Mouse (Mus musculus) effector memory CD4-positive, alpha-beta T cell, adult 5 months (primary cell): Measurements from ENCODE around the gene Mylpf. TPM values are rescaled to one million over a fixed set of nuclear protein-coding genes. Genes with fewer than 3 reads are reported as not detected.

Source experiments
- polyA plus RNA-seq: library from polyadenylated mRNA; unstranded; fragments of 100-300 nt; shearing (Covaris generic); gene quantifications from one replicate; pipeline ENCODE4 v1.2.1, GENCODE M21; 2017

The Mylpf gene
- polyA plus RNA-seq: 12.4 TPM

GRCm38 (mm10) chr7:127208553-127209438 lies at the start of gene Mylpf:
TSS of gene Mylpf (plus strand) at chr7:127208890.

GRCm38 (mm10) chr7:127195544-127196295 lies 13.0 kb upstream of the Mylpf start, which contains the start of gene Cd2bp2:
TSS of gene Cd2bp2 (minus strand) at chr7:127196050.

GRCm38 (mm10) chr7:127208295-127208552 lies 466 bp upstream of the Mylpf start, which contains the start of gene Tbc1d10b:
TSS of gene Tbc1d10b (minus strand) at chr7:127208468.

GRCm38 (mm10) chr7:127232622-127233367 lies 24.1 kb downstream of the Mylpf start, which contains the start of the genes Zfp553 and Sept1:
TSS of gene Zfp553 (plus strand) at chr7:127233061.
TSS of gene Sept1 (minus strand) at chr7:127233130.

GRCm38 (mm10) chr7:127243870-127244657 lies 35.4 kb downstream of the Mylpf start, which contains the start of gene Zfp771:
TSS of gene Zfp771 (plus strand) at chr7:127244274.

GRCm38 (mm10) chr7:127260309-127261111 lies 51.8 kb downstream of the Mylpf start, which contains the start of gene Dctpp1:
TSS of gene Dctpp1 (minus strand) at chr7:127260709.

Other genes with a start within 250 kb of the Mylpf start
- 115 TPM for gene Cdipt, start 233.0 kb upstream of the Mylpf start, polyA plus RNA-seq
- 0.45 TPM for gene Cdiptos, start 232.8 kb upstream of the Mylpf start, polyA plus RNA-seq
- 61.2 TPM for gene Mvp, start 194.3 kb upstream of the Mylpf start, polyA plus RNA-seq
- not detected for gene Pagr1b, start 192.4 kb upstream of the Mylpf start, polyA plus RNA-seq
- gene Pagr1a, start 191.5 kb upstream of the Mylpf start, polyA plus RNA-seq: 19.7 TPM
- 57.3 TPM for gene Gm42742, start 187.8 kb upstream of the Mylpf start, polyA plus RNA-seq
- 13.1 TPM for gene Prrt2, start 187.7 kb upstream of the Mylpf start, polyA plus RNA-seq
- gene Maz, start 181.9 kb upstream of the Mylpf start, polyA plus RNA-seq: 95.1 TPM
- gene Kif22, start 166.4 kb upstream of the Mylpf start, polyA plus RNA-seq: 2.9 TPM
- gene Zg16, start 121.6 kb upstream of the Mylpf start, polyA plus RNA-seq: not detected
- gene AI467606, start 117.5 kb upstream of the Mylpf start, polyA plus RNA-seq: 66.8 TPM
- 9.2 TPM for gene Qprt, start 86.7 kb upstream of the Mylpf start, polyA plus RNA-seq
- gene Spn, start 71.1 kb upstream of the Mylpf start, polyA plus RNA-seq: 49.7 TPM
- 55.9 TPM for gene Cd2bp2, start 12.8 kb upstream of the Mylpf start, polyA plus RNA-seq
- 51.9 TPM for gene Tbc1d10b, start 422 bp upstream of the Mylpf start, polyA plus RNA-seq
- 8.8 TPM for gene Zfp553, start 24.2 kb downstream of the Mylpf start, polyA plus RNA-seq
- gene Sept1, start 24.2 kb downstream of the Mylpf start, polyA plus RNA-seq: 475 TPM
- 7.5 TPM for gene Zfp771, start 35.4 kb downstream of the Mylpf start, polyA plus RNA-seq
- 12.7 TPM for gene Dctpp1, start 51.8 kb downstream of the Mylpf start, polyA plus RNA-seq
- gene Sephs2, start 65.2 kb downstream of the Mylpf start, polyA plus RNA-seq: 24.9 TPM
- gene Itgal, start 87.4 kb downstream of the Mylpf start, polyA plus RNA-seq: 346 TPM
- gene Zfp768, start 136.7 kb downstream of the Mylpf start, polyA plus RNA-seq: 0.21 TPM
- 19.6 TPM for gene Zfp747, start 167.2 kb downstream of the Mylpf start, polyA plus RNA-seq
- 5.6 TPM for gene 9130019O22Rik, start 178.3 kb downstream of the Mylpf start, polyA plus RNA-seq
- gene E430018J23Rik, start 184.7 kb downstream of the Mylpf start, polyA plus RNA-seq: 3.7 TPM
- 10.0 TPM for gene Zfp764, start 197.9 kb downstream of the Mylpf start, polyA plus RNA-seq
- gene Zfp688, start 213.2 kb downstream of the Mylpf start, polyA plus RNA-seq: 18.7 TPM
- 12.1 TPM for gene Zfp689, start 240.3 kb downstream of the Mylpf start, polyA plus RNA-seq